Mouse (Mus musculus) frontal cortex, postnatal 25 days (tissue): Measurements from ENCODE around the gene Mcu.

ENCODE experiments used
- DNase-seq, 2 experiments: peaks; one replicate each; pipeline ENCODE4 v3.0.0; 2022; ENCODE audit warnings: low spot score in 2 of 2

The Mcu gene

GRCm38 (mm10) chr10:59616522-59616921 lies at the start of gene Mcu:
Gene Mcu (minus strand): TSS chr10:59616692.
- DNase-seq = peak; percentile 93 to 94

- peak in 1 of 2 experiments; percentile 6 for DNase-seq
Measured at GRCm38 (mm10) chr10:59665503-59666291, 49.2 kb upstream of the Mcu start.

GRCm38 (mm10) chr10:59664765-59665164 lies 48.3 kb upstream of the Mcu start:
- DNase-seq = no peak

GRCm38 (mm10) chr10:59656799-59657198 lies 40.3 kb upstream of the Mcu start:
- no peak for DNase-seq

GRCm38 (mm10) chr10:59646821-59647378 lies 30.4 kb upstream of the Mcu start:
- DNase-seq = no peak

- no peak for DNase-seq
Measured at GRCm38 (mm10) chr10:59645153-59645552, 28.7 kb upstream of the Mcu start.

GRCm38 (mm10) chr10:59644710-59645109 lies 28.2 kb upstream of the Mcu start:
- no peak for DNase-seq

GRCm38 (mm10) chr10:59643645-59644044 lies 27.2 kb upstream of the Mcu start:
- no peak for DNase-seq

GRCm38 (mm10) chr10:59642659-59643377 lies 26.3 kb upstream of the Mcu start:
- DNase-seq = no peak

GRCm38 (mm10) chr10:59638576-59638975 lies 22.1 kb upstream of the Mcu start:
- DNase-seq = no peak

GRCm38 (mm10) chr10:59637596-59638124 lies 21.2 kb upstream of the Mcu start:
- no peak for DNase-seq

- no peak for DNase-seq
Measured at GRCm38 (mm10) chr10:59636751-59637533, 20.4 kb upstream of the Mcu start.

GRCm38 (mm10) chr10:59636048-59636447 lies 19.6 kb upstream of the Mcu start:
- DNase-seq = no peak

- no peak for DNase-seq
Measured at GRCm38 (mm10) chr10:59629506-59629782, 13.0 kb upstream of the Mcu start.

GRCm38 (mm10) chr10:59628641-59629505 lies 12.4 kb upstream of the Mcu start:
- DNase-seq = no peak

GRCm38 (mm10) chr10:59623496-59623895 lies 7.0 kb upstream of the Mcu start:
- no peak for DNase-seq

- DNase-seq = no peak
Measured at GRCm38 (mm10) chr10:59621355-59621754, 4.9 kb upstream of the Mcu start.

GRCm38 (mm10) chr10:59617776-59618175 lies 1.3 kb upstream of the Mcu start:
- DNase-seq = no peak

GRCm38 (mm10) chr10:59615981-59616520 lies 441 bp downstream of the Mcu start, which contains the start of gene Gm10322:
Gene Gm10322 (plus strand): TSS chr10:59616063.
- DNase-seq = peak; percentile 35 to 41

- peak in 1 of 2 experiments; percentile 17 for DNase-seq
Measured at GRCm38 (mm10) chr10:59615411-59615810, 1.1 kb downstream of the Mcu start.

- DNase-seq = no peak
Measured at GRCm38 (mm10) chr10:59614141-59614540, 2.4 kb downstream of the Mcu start.
